33 mouse cellular contexts compared by ENCODE assay signal in genomic region chr13:45599831-45600230, GRCm38 (mm10).
DNase-seq lines count a peak whose midpoint lies in the region; ATAC-seq and TF ChIP-seq lines count a peak whose summit lies in the region.
"Had no signal": no experiment of that assay in that cellular context is flagged by ENCODE, and none has a peak within 500 bp of the region (broad histone marks: within the 10 kb centered on the region; RNA-seq: fewer than 3 reads in every experiment).

No protein-coding gene starts in this region.

- WGBS in hindbrain, embryonic 13.5 days: 51% methylated on average over 2 of the region's 2 CpGs
- 65% methylated on average over 2 of the region's 2 CpGs for WGBS in hindbrain, embryonic 12.5 days
- 37% methylated on average over 2 of the region's 2 CpGs for WGBS in neural tube, embryonic 13.5 days
- WGBS in forebrain, postnatal 0 days: 22% methylated on average over 2 of the region's 2 CpGs
- WGBS in midbrain, postnatal 0 days: 24% methylated on average over 2 of the region's 2 CpGs
- WGBS in thymus, adult 2 months: 98% methylated on average over 2 of the region's 2 CpGs

- no peak for TF ChIP-seq POLR2A in thymus, adult 2 months (IDR thresholded peaks at IDR 0.05; ENCODE audit: control insufficient read depth, extremely low read depth, insufficient read depth, low read length, poor library complexity)

- no peak overlapping the region for H3K9ac ChIP-seq in hindbrain, embryonic 13.5 days
- H3K9ac ChIP-seq in hindbrain, embryonic 12.5 days: no peak overlapping the region
- H3K9ac ChIP-seq in neural tube, embryonic 13.5 days: no peak overlapping the region
- no peak overlapping the region for H3K9ac ChIP-seq in forebrain, postnatal 0 days
- no peak overlapping the region for H3K9ac ChIP-seq in midbrain, postnatal 0 days (replicated peaks; ENCODE audit: low read length, poor library complexity, severe bottlenecking)
- H3K9ac ChIP-seq: embryonic facial prominence, embryonic 15.5 days; heart, embryonic 12.5 days; kidney, embryonic 15.5 days; limb, embryonic 13.5 days; lung, embryonic 15.5 days; midbrain, embryonic 12.5 days had no signal

- no peak; the same call in 1 of the 2 replicates for ATAC-seq in hindbrain, embryonic 13.5 days (ENCODE audit: low FRiP score)
- ATAC-seq in hindbrain, embryonic 12.5 days (ENCODE audit: low FRiP score): no peak
- peak; percentile 51; the same call in 1 of the 2 replicates for ATAC-seq in neural tube, embryonic 13.5 days (ENCODE audit: low read depth)
- ATAC-seq in forebrain, postnatal 0 days: peak; percentile 69; the same call in 1 of the 2 replicates
- ATAC-seq in midbrain, postnatal 0 days (ENCODE audit: low FRiP score): no peak
- ATAC-seq: activated CD4-positive, CD25-positive, alpha-beta regulatory T cell, adult 4 months had no signal

- H3K36me3 ChIP-seq in hindbrain, embryonic 13.5 days: no peaks in the 10 kb centered on the region
- no peaks in the 10 kb centered on the region for H3K36me3 ChIP-seq in hindbrain, embryonic 12.5 days
- no peaks in the 10 kb centered on the region for H3K36me3 ChIP-seq in neural tube, embryonic 13.5 days
- no peaks in the 10 kb centered on the region for H3K36me3 ChIP-seq in forebrain, postnatal 0 days (ENCODE audit: insufficient read depth)
- H3K36me3 ChIP-seq in midbrain, postnatal 0 days (ENCODE audit: insufficient read depth, low read length): no peaks in the 10 kb centered on the region
- no peaks in the 10 kb centered on the region for H3K36me3 ChIP-seq in thymus, adult 2 months (ENCODE audit: control insufficient read depth, insufficient read depth, low read length)
- H3K36me3 ChIP-seq: embryonic facial prominence, embryonic 10.5 days; embryonic facial prominence, embryonic 15.5 days; heart, embryonic 12.5 days; kidney, embryonic 15.5 days; limb, embryonic 13.5 days; lung, embryonic 15.5 days; midbrain, embryonic 12.5 days had no signal

- peak overlapping the region; percentile 76 for H3K27ac ChIP-seq in hindbrain, embryonic 13.5 days
- H3K27ac ChIP-seq in hindbrain, embryonic 12.5 days: no peak overlapping the region; the same call in 1 of the 2 replicates
- peak overlapping the region; percentile 74 for H3K27ac ChIP-seq in neural tube, embryonic 13.5 days (replicated peaks)
- H3K27ac ChIP-seq in forebrain, postnatal 0 days (ENCODE audit: low read depth, low read length): no peak overlapping the region
- H3K27ac ChIP-seq in midbrain, postnatal 0 days (ENCODE audit: low read depth, low read length): peak overlapping the region; percentile 12; the same call in 1 of the 2 replicates
- no peak overlapping the region for H3K27ac ChIP-seq in thymus, adult 2 months (ENCODE audit: control insufficient read depth, insufficient read depth, low read length)
- H3K27ac ChIP-seq: embryonic facial prominence, embryonic 10.5 days; embryonic facial prominence, embryonic 15.5 days; gastrocnemius, adult 2 months; kidney, embryonic 15.5 days; layer of hippocampus, adult 2 months; left cerebral cortex, adult 2 months; limb, embryonic 13.5 days; lung, embryonic 15.5 days; stomach, postnatal 0 days had no signal

- H3K4me2 ChIP-seq in hindbrain, embryonic 13.5 days: no peak overlapping the region
- H3K4me2 ChIP-seq in hindbrain, embryonic 12.5 days (replicated peaks): no peak overlapping the region
- no peak overlapping the region for H3K4me2 ChIP-seq in neural tube, embryonic 13.5 days
- H3K4me2 ChIP-seq in forebrain, postnatal 0 days (ENCODE audit: low read depth): no peak overlapping the region
- H3K4me2 ChIP-seq in midbrain, postnatal 0 days (ENCODE audit: low read depth, low read length, poor library complexity, severe bottlenecking): no peak overlapping the region
- H3K4me2 ChIP-seq: embryonic facial prominence, embryonic 15.5 days; heart, embryonic 12.5 days; kidney, embryonic 15.5 days; limb, embryonic 13.5 days; liver, embryonic 11.5 days; lung, embryonic 15.5 days; midbrain, embryonic 12.5 days had no signal

- peaks cover 31% of the 10 kb centered on the region for H3K4me1 ChIP-seq in hindbrain, embryonic 13.5 days (replicated peaks)
- peaks cover 17% of the 10 kb centered on the region for H3K4me1 ChIP-seq in hindbrain, embryonic 12.5 days
- H3K4me1 ChIP-seq in neural tube, embryonic 13.5 days (replicated peaks): peaks cover 26% of the 10 kb centered on the region
- 0 out of 2 replicates have a peak, but pooled peaks cover 8% of the 10 kb centered on the region for H3K4me1 ChIP-seq in forebrain, postnatal 0 days (ENCODE audit: insufficient read depth)
- 0 out of 2 replicates have a peak, but pooled peaks cover 6% of the 10 kb centered on the region for H3K4me1 ChIP-seq in midbrain, postnatal 0 days (ENCODE audit: insufficient read depth, low read length)
- H3K4me1 ChIP-seq in thymus, adult 2 months (replicated peaks; ENCODE audit: control insufficient read depth, insufficient read depth, low read length): no peaks in the 10 kb centered on the region
- H3K4me1 ChIP-seq: embryonic facial prominence, embryonic 10.5 days; embryonic facial prominence, embryonic 15.5 days; kidney, embryonic 15.5 days; limb, embryonic 13.5 days had no signal

- no peak overlapping the region for H3K4me3 ChIP-seq in hindbrain, embryonic 13.5 days
- H3K4me3 ChIP-seq in hindbrain, embryonic 12.5 days: no peak overlapping the region
- no peak overlapping the region for H3K4me3 ChIP-seq in neural tube, embryonic 13.5 days
- H3K4me3 ChIP-seq in forebrain, postnatal 0 days (ENCODE audit: low read depth, low read length): no peak overlapping the region
- H3K4me3 ChIP-seq in midbrain, postnatal 0 days (ENCODE audit: low read depth, low read length): no peak overlapping the region
- no peak overlapping the region for H3K4me3 ChIP-seq in thymus, adult 2 months (ENCODE audit: control insufficient read depth, insufficient read depth, low read length)
- H3K4me3 ChIP-seq: embryonic facial prominence, embryonic 10.5 days; embryonic facial prominence, embryonic 15.5 days; gastrocnemius, adult 2 months; heart, embryonic 12.5 days; kidney, embryonic 15.5 days; layer of hippocampus, adult 2 months; left cerebral cortex, adult 2 months; limb, embryonic 13.5 days; lung, embryonic 15.5 days; midbrain, embryonic 12.5 days had no signal

- DNase-seq in neural tube, embryonic 10.5 days (ENCODE audit: extremely low spot score, low spot score): no peak
- DNase-seq in forebrain, postnatal 0 days: peak; percentile 30
- peak; percentile 12 for DNase-seq in midbrain, postnatal 0 days (ENCODE audit: low spot score)
- no peak for DNase-seq in thymus, adult 2 months
- DNase-seq: adrenal gland, adult 2 months; adrenal gland, postnatal 36 days; cerebellum, adult 2 months; cerebellum, postnatal 25 days; gastrocnemius, adult 2 months; gastrocnemius, postnatal 36 days; heart, adult 18-20 months; heart, postnatal 4 days; kidney, adult 18-20 months; kidney, postnatal 36 days; right cerebral cortex, adult 18-20 months; spleen, adult 18-20 months; thymus, adult 18-20 months; thymus, postnatal 36 days had no signal

- H3K27me3 ChIP-seq in hindbrain, embryonic 13.5 days: no peaks in the 10 kb centered on the region
- no peaks in the 10 kb centered on the region for H3K27me3 ChIP-seq in hindbrain, embryonic 12.5 days
- no peaks in the 10 kb centered on the region for H3K27me3 ChIP-seq in neural tube, embryonic 13.5 days
- no peaks in the 10 kb centered on the region for H3K27me3 ChIP-seq in forebrain, postnatal 0 days (ENCODE audit: insufficient read depth, low read length)
- no peaks in the 10 kb centered on the region for H3K27me3 ChIP-seq in midbrain, postnatal 0 days (ENCODE audit: insufficient read depth, low read length)
- H3K27me3 ChIP-seq in thymus, adult 2 months (ENCODE audit: control insufficient read depth, insufficient read depth, low read length): no peaks in the 10 kb centered on the region
- H3K27me3 ChIP-seq: embryonic facial prominence, embryonic 15.5 days; heart, embryonic 12.5 days; kidney, embryonic 15.5 days; limb, embryonic 13.5 days; lung, embryonic 15.5 days; midbrain, embryonic 12.5 days had no signal

- no peaks in the 10 kb centered on the region for H3K9me3 ChIP-seq in hindbrain, embryonic 13.5 days
- H3K9me3 ChIP-seq in hindbrain, embryonic 12.5 days (replicated peaks): no peaks in the 10 kb centered on the region
- no peaks in the 10 kb centered on the region for H3K9me3 ChIP-seq in neural tube, embryonic 13.5 days
- H3K9me3 ChIP-seq in forebrain, postnatal 0 days (ENCODE audit: low read length): no peaks in the 10 kb centered on the region
- no peaks in the 10 kb centered on the region for H3K9me3 ChIP-seq in midbrain, postnatal 0 days (ENCODE audit: low read length)
- H3K9me3 ChIP-seq: embryonic facial prominence, embryonic 10.5 days; embryonic facial prominence, embryonic 15.5 days; heart, embryonic 12.5 days; kidney, embryonic 15.5 days; limb, embryonic 13.5 days; lung, embryonic 15.5 days; midbrain, embryonic 12.5 days had no signal

- 0 out of 2 replicates have a peak, but pooled peaks have one; percentile 4 for TF ChIP-seq CTCF in forebrain, postnatal 0 days (IDR thresholded peaks at IDR 0.05; ENCODE audit: low read depth)
- TF ChIP-seq CTCF in midbrain, postnatal 0 days (IDR thresholded peaks at IDR 0.05): no peak
- TF ChIP-seq CTCF in thymus, adult 2 months (IDR thresholded peaks at IDR 0.05; ENCODE audit: borderline replicate concordance, control insufficient read depth, extremely low read depth, insufficient read depth, low read length, poor library complexity): no peak

Comparison
In these comparisons a context has a peak if more than half of its experiments do, and no peak if none do; other contexts are left out.
1. H3K27ac ChIP-seq: peak in hindbrain, embryonic 13.5 days (single experiment), neural tube, embryonic 13.5 days (single experiment) and midbrain, postnatal 0 days (single experiment); none in hindbrain, embryonic 12.5 days (single experiment), forebrain, postnatal 0 days (single experiment) and thymus, adult 2 months (single experiment).
2. ATAC-seq: peak in neural tube, embryonic 13.5 days (single experiment) and forebrain, postnatal 0 days (single experiment); none in hindbrain, embryonic 13.5 days (single experiment), hindbrain, embryonic 12.5 days (single experiment) and midbrain, postnatal 0 days (single experiment).
3. DNase-seq: peak in forebrain, postnatal 0 days (single experiment) and midbrain, postnatal 0 days (single experiment); none in neural tube, embryonic 10.5 days (single experiment) and thymus, adult 2 months (single experiment).